Mouse (Mus musculus): ENCODE results near the gene Tgfa. TPM values are rescaled to one million over a fixed set of nuclear protein-coding genes. Genes with fewer than 3 reads are reported as not detected.

Tgfa gene
- total RNA-seq, 2 experiments from 2014 or later = not detected

GRCm38 (mm10) chr6:86218739-86219138 lies 23.7 kb downstream of the Tgfa start:
- ATAC-seq (replicated peaks; ENCODE audit: low FRiP score, poor library complexity, severe bottlenecking) = no peak

GRCm38 (mm10) chr6:86219494-86219893 lies 24.5 kb downstream of the Tgfa start:
- no peak for ATAC-seq (replicated peaks; ENCODE audit: low FRiP score, poor library complexity, severe bottlenecking)

DNA sequence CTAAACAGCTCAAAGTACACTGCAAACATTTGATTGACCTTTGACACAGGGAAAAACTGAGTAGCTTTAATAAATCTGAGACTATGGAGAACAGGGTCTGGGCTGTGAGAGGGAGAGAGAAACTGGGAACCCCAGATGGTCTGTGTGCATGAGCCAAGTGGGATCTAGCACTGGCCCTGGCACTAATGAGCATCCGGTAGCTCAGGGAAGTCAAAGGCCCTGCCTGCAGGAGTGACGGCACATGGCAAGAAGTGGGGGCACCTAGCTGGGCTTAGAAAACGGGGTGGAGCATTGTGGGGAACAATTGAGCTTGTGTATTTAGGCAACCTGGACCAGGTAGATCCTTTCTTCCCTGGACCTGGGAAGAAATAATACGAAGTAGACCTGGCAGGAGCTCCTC lies 25.1 kb downstream of the Tgfa start:
- no peak for ATAC-seq (replicated peaks; ENCODE audit: low FRiP score, poor library complexity, severe bottlenecking)

DNA sequence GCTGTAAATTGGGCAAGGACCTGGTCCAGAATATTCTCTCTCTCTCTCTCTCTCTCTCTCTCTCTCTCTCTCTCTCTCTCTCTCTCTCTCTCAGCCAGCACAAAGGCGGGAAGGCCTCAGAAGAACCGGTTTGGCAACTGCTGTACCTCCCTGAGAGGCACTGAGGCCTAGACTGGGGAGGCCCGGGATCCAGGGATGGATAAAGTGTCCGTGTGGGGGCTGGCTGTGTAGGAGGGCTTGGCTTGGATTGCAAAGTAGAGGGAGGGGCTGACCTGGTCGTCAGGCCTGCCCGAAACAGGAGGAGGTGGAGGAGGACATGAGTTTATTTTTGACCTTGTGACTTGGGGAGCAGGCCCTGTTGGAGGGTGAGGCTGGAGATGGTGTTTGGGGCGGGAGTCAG lies 27.4 kb downstream of the Tgfa start:
- no peak for ATAC-seq (replicated peaks; ENCODE audit: low FRiP score, poor library complexity, severe bottlenecking)

DNA sequence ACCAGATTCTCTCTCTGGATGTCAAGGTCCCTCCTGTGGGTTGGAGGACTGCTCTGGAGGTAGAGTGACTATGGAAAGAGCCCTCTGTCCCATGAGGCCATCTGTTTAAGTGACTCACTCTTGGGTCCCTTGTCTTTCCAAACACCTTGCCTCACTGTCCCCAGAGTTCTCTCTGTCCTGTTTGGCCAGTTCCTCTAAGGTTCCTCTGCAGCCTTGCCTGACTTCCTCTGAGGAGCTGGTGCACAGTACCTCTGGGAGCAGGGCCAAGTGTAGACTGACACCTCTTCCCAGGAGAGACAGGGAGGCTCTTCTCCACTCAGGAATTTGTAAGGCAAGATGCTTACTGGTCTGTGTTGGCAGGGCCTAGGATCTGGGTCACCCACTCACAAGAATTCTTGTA lies 30.6 kb downstream of the Tgfa start:
- no peak for ATAC-seq (replicated peaks; ENCODE audit: low FRiP score, poor library complexity, severe bottlenecking)

DNA sequence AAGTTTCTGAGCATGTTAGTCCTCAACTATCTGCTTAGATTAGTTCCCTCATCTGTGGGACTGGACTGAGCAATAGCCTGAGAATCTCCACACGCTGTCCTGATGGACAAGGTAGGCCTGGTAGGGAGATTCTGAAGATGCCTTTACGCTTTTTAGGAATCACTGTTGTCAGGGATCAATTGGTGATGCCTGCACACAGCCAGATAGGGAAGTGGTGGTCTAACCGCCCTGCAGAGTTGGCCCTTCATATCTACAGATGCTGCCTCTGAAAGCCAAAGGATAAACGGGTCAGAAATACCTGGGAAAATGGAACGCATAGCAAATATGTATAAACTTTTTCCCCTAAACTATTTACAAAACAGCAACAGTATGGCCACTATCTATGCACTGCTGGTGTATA lies 37.3 kb downstream of the Tgfa start:
- no peak for ATAC-seq (replicated peaks; ENCODE audit: low FRiP score, poor library complexity, severe bottlenecking)

DNA sequence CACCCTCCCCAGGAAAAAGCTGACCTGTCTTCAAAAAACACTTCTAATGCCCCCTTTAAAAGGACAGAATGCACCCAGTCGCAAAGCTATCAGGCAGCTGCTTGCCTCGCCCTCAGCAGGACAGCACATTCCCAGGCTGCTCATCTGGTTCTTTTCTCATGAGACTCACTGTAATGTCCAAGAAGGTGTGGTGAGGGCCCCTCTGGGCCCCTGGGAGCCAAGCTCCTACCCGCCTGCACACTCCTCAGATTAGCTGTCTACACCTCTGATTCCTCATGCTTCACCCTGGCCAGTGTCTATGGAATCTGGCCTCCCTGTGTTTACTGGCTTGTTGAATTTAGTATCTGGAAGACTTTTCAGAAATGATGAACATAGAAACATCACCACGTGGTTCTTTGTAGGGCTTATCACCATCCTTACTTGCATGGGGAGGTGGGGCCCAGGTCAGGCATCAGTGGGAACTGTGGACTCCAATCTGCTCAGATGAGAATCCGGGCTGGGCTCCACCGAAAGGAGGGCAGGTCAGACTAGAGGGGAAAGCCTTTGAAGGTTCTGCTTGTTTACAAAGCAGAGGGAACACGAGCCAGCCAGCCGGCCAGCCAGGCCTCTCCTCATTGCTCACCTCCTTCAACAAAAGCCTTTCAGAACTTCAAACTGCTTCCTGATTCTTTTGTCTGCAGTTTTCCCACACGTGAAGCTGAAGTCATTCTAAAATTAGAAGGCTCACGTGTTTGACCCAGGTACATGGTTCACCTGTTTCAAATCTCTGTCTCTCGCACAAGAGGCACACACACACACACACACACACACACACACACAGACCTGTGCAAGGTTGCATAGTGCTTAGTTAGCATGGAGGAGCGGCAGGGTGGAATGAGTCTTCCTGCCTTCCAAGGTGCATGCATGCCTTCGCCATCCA lies 38.7 kb downstream of the Tgfa start:
- ATAC-seq (replicated peaks; ENCODE audit: low FRiP score, poor library complexity, severe bottlenecking) = no peak

- ATAC-seq (replicated peaks; ENCODE audit: low FRiP score, poor library complexity, severe bottlenecking) = no peak
These were observed 49.8 kb downstream of the Tgfa start for GRCm38 (mm10) chr6:86244866-86245265.

DNA sequence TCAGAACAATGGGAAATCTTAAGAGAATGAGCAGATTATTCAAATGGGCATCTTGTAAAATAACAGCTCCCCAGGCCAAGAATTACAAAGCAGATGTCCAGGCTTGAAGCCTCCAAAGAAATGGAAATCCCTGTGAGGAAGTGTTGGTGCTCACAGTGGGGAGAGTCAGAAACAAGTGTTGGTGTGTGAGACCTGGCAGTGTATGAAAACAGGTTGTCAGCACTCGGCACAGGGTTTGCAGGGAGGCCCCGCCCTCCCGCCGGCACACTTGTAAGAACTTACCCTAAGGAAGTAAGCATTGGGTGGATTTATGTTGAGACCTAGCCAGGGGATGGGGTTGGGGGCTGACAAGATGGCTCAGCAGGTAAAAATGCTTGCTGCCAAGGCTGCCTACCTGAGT lies 50.9 kb downstream of the Tgfa start:
- no peak for ATAC-seq (replicated peaks; ENCODE audit: low FRiP score, poor library complexity, severe bottlenecking)

DNA sequence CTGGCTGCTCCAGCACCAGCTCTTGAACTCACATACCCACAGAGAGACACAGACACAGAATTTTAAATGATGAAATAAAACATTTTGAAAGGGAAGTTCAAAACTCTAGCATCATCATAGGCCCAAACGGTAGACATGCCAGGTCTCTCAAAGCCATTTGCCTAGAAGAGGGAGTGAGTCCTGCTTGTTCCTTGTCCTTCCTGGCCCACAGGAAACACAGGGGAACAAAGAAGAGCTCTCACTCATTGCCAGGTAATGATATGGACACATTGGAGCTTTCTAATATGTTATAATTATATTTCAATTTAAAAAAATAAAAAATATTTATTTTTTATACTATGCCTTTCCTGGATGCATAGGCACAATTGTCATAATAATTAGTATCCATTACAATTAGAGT lies 53.5 kb downstream of the Tgfa start:
- no peak for ATAC-seq (replicated peaks; ENCODE audit: low FRiP score, poor library complexity, severe bottlenecking)

- ATAC-seq (replicated peaks; ENCODE audit: low FRiP score, poor library complexity, severe bottlenecking) = no peak
These were observed 54.0 kb downstream of the Tgfa start for GRCm38 (mm10) chr6:86249042-86249441.

- ATAC-seq (replicated peaks; ENCODE audit: low FRiP score, poor library complexity, severe bottlenecking) = no peak
These were observed 55.2 kb downstream of the Tgfa start for GRCm38 (mm10) chr6:86250236-86250635.

GRCm38 (mm10) chr6:86250830-86251229 lies 55.8 kb downstream of the Tgfa start:
- ATAC-seq (replicated peaks; ENCODE audit: low FRiP score, poor library complexity, severe bottlenecking) = no peak

- no peak for ATAC-seq (replicated peaks; ENCODE audit: low FRiP score, poor library complexity, severe bottlenecking)
These were observed 57.4 kb downstream of the Tgfa start for GRCm38 (mm10) chr6:86252176-86253125.

DNA sequence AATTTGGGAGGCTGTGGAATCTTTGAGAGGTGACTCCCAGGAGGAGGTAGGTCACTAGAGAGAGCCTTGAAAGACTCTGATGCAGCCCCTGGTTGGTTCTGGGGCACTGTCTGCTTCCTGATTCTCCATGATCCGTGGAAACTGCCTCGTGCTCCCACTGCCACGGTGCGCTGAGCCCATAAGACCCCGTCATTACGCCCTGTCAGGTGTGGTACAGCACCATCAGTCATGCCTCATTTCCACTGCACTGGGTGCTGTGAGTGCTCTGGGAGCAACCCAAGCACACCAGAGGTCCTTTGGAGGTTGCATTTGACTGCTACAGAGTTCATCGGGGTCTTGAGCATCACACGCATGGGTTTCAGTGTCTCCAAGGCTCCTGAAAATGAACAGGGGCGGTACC lies 60.9 kb downstream of the Tgfa start:
- no peak for ATAC-seq (replicated peaks; ENCODE audit: low FRiP score, poor library complexity, severe bottlenecking)

DNA sequence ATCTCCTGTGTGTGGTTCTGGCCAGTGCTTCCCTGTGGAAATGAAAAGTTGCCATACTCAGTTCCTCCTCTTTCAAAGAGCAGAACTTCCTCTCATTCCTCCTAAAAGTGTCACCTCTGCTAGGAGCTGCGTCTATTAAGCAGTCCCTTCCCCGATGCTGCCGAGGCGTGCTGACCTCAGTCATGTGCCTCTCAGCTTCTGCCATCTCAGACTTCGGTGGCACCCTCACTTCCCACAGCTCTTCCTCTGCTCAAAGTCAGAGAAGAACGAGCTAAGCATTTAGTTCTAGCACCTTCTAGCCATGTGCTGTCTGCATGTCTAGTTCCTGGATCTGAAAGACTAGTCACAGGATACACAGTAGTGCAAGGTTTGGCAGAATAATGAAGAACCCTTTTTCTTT lies 64.2 kb downstream of the Tgfa start:
- no peak for ATAC-seq (replicated peaks; ENCODE audit: low FRiP score, poor library complexity, severe bottlenecking)

DNA sequence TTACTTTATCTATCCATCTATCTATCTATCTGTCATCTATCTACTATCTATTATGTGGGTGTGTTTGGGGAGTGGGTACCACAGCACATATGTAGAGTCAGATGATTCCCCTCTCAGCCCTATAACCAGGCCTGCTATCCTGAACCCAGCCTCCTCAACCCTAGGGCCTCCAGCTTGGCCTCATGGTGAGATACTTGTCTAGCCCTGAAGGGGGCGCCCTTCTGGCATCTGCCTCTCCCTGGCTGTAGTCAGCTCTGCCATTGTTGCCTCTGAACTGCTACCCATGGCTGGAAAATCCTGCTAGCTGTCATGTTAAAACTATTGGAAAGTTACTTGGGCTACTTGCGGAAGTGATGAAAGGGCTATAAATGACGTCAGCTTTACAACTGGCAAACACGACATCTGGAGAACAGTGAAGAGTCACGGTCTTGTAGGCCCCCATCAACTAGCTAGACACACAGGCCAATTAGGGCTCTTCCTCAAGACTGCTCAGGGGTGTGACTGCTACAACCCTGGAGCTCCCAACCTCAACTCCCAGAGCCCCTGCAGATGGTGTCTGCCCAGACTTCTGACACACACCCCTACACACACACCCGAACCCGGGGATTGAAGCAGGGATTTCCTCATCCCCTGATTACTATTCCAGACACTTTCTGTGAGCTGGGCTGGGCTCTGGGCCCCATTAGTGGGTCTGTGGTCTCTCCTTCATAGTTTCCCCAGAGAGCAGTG lies 65.5 kb downstream of the Tgfa start:
- ATAC-seq (replicated peaks; ENCODE audit: low FRiP score, poor library complexity, severe bottlenecking) = 0 out of 2 replicates have a peak, but pooled peaks have one; percentile 48

GRCm38 (mm10) chr6:86266786-86267185 lies 71.8 kb downstream of the Tgfa start:
- no peak for ATAC-seq (replicated peaks; ENCODE audit: low FRiP score, poor library complexity, severe bottlenecking)

GRCm38 (mm10) chr6:86270373-86271068 lies 75.5 kb downstream of the Tgfa start:
- no peak for ATAC-seq (replicated peaks; ENCODE audit: low FRiP score, poor library complexity, severe bottlenecking)
